Mouse (Mus musculus): ENCODE measurements around the gene Hoxc6.

GRCm38 (mm10) chr15:103013238-103013984, 15.4 kb downstream of the Hoxc6 start:
- TF ChIP-seq GATA1 (IDR thresholded peaks at IDR 0.05; ENCODE audit: low read length) (no peak), TAL1 (IDR thresholded peaks at IDR 0.05; ENCODE audit: low read length) (no peak)
